Mouse (Mus musculus) forebrain, embryonic 14.5 days (tissue): ENCODE measurements at regions not wholly inside any gene's neighbourhood (a gene's known extent, or its start where the extent isn't known, plus 50 kb on each side); places are given as distances from the start of the nearest gene placed in this dataset.

Source experiments
- ATAC-seq: fragments of 200-750 bp; cut with Nextera tagmentation; 2 replicates; pipeline ENCODE4 v1.8.0; 2017; ENCODE audit warnings: mild to moderate bottlenecking, moderate library complexity
- DNase-seq: peaks from one replicate; pipeline ENCODE4 v3.0.0-alpha.2; 2015; ENCODE audit warnings: low spot score
- H3K27ac ChIP-seq: fragments of 300-500 bp; sonication (generic); 2 replicates; pipeline ENCODE4 v1.5.1; 2014; ENCODE audit warnings: low read depth, mild to moderate bottlenecking, control low read depth, low read length, moderate library complexity
- H3K27me3 ChIP-seq: fragments of 300-500 bp; sonication (generic); replicated peaks from 2 replicates; pipeline ENCODE4 v1.6.1; 2014; ENCODE audit warnings: low read length, control low read depth, mixed read lengths; ENCODE audit not compliant: control insufficient read depth, insufficient read depth
- H3K36me3 ChIP-seq: fragments of 300-500 bp; sonication (generic); 2 replicates; pipeline ENCODE4 v1.6.1; 2014; ENCODE audit warnings: low read length, control low read depth; ENCODE audit not compliant: control insufficient read depth, insufficient read depth
- H3K4me1 ChIP-seq: fragments of 300-500 bp; sonication (generic); 2 replicates; pipeline ENCODE4 v1.6.1; 2014; ENCODE audit warnings: antibody characterized with exemption, low read length, control low read depth; ENCODE audit not compliant: control insufficient read depth, insufficient read depth
- H3K4me2 ChIP-seq: fragments of 300-500 bp; sonication (generic); 2 replicates; pipeline ENCODE4 v1.6.1; 2014; ENCODE audit warnings: mild to moderate bottlenecking, control low read depth, low read length
- H3K4me3 ChIP-seq: fragments of 300-500 bp; sonication (generic); 2 replicates; pipeline ENCODE4 v1.5.1; 2014; ENCODE audit warnings: low read depth, low read length, control low read depth
- H3K9ac ChIP-seq: fragments of 300-500 bp; sonication (generic); 2 replicates; pipeline ENCODE4 v1.6.1; 2014; ENCODE audit warnings: mild to moderate bottlenecking, low read length, control low read depth, moderate library complexity
- H3K9me3 ChIP-seq: fragments of 300-500 bp; sonication (generic); replicated peaks from 2 replicates; pipeline ENCODE4 v1.6.1; 2016; ENCODE audit warnings: low read length, control low read depth, mixed read lengths; ENCODE audit not compliant: control insufficient read depth
- WGBS: fragments of 180-500 bp; shearing (Covaris S2); extraction: QIAGEN DNeasy Blood & Tissue Kit; methylation state at CpG from one replicate; pipeline ENCODE4 v1.1.7; 2014; 5-methylcytosine and 5-hydroxymethylcytosine counted together

DNA sequence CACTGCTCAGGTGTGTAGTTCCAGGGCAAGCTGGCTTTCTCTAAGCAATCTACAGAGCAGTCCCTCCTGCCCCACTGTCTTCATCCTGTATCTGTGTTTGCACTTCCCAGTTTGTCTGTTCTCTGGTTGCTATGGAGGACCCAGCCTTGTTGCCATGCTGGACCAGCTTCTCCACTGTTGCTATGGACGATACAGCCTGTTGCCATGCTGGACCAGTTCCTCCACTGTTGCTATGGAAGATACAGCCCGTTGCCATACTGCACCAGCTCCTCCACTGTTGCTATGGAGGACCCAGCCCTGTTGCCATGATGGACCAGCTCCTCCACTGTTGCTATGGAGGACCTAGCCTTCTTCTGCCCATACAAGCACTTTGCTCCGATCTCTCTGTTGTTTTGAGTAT is 88.8 kb upstream of the Six2 start:
- no peaks in the 10 kb centered on the region for H3K36me3 ChIP-seq
- no peak overlapping the region for H3K27ac ChIP-seq
- peak; percentile 79; the same call in 1 of the 2 replicates for ATAC-seq
- WGBS, result 70% methylated on average over 3 of the region's 3 CpGs
- H3K27me3 ChIP-seq, result no peaks in the 10 kb centered on the region
- H3K4me3 ChIP-seq, result no peak overlapping the region
- DNase-seq, result peak; percentile 66
- H3K4me1 ChIP-seq, result no peaks in the 10 kb centered on the region
- H3K9me3 ChIP-seq, result no peaks in the 10 kb centered on the region
- no peak overlapping the region for H3K9ac ChIP-seq
- H3K4me2 ChIP-seq, result no peak overlapping the region

GRCm38 (mm10) chr17:85768341-85768740 is 80.3 kb upstream of the Six2 start:
- Histone ChIP-seq H3K4me2 (no peak overlapping the region), H3K4me1 (no peaks in the 10 kb centered on the region), H3K27ac (no peak overlapping the region), H3K4me3 (no peak overlapping the region), H3K36me3 (no peaks in the 10 kb centered on the region), H3K27me3 (no peaks in the 10 kb centered on the region), H3K9me3 (no peaks in the 10 kb centered on the region), H3K9ac (no peak overlapping the region)
- 93% methylated on average over 10 of the region's 10 CpGs for WGBS
- ATAC-seq (no peak), DNase-seq (no peak)

DNA sequence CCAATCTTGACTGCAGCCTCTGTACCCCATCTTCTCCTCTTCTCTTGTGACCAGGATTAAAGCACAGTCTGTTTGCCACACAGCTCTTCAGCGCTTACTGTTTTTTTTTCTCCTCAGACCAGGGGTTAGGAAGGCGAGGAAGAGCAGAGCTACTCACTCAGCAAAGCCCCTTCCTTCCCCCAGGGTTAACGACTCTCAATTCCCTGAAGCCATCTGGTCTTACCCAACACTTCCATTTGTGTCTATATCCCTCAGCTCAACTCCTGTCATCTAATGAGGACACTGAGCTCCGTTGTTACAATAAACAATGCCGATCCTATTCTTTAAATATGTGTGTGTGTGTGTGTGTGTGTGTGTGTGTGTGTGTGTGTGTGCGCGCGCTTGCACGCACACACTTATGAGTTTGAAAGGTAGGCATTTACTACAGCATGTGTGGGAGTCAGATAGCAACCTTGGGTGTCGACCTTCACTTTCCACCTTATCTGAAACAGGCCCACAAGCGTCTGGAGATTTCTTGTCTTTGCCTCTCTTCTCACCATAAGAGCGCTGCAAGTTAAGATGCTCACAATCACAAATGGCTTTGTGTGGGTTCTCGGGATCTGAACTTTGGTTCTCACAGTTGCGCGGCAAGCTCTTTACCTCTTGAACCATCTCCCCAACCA is 79.3 kb upstream of the Six2 start:
- Histone ChIP-seq H3K27ac (no peak overlapping the region), H3K4me1 (no peaks in the 10 kb centered on the region), H3K9me3 (no peaks in the 10 kb centered on the region; the same call in 1 of the 2 replicates), H3K9ac (no peak overlapping the region), H3K36me3 (no peaks in the 10 kb centered on the region), H3K4me2 (no peak overlapping the region), H3K27me3 (no peaks in the 10 kb centered on the region), H3K4me3 (no peak overlapping the region)
- ATAC-seq (no peak), DNase-seq (no peak)
- 82% methylated on average over 15 of the region's 15 CpGs for WGBS

GRCm38 (mm10) chr17:85766556-85766955 is 78.5 kb upstream of the Six2 start:
- Histone ChIP-seq H3K9ac (no peak overlapping the region), H3K27me3 (no peaks in the 10 kb centered on the region), H3K4me2 (no peak overlapping the region), H3K27ac (no peak overlapping the region), H3K4me1 (no peaks in the 10 kb centered on the region), H3K36me3 (no peaks in the 10 kb centered on the region), H3K4me3 (no peak overlapping the region), H3K9me3 (no peaks in the 10 kb centered on the region; the same call in 1 of the 2 replicates)
- 8% methylated on average over 5 of the region's 5 CpGs for WGBS
- ATAC-seq (no peak), DNase-seq (no peak)

GRCm38 (mm10) chr17:85758581-85759098 is 70.6 kb upstream of the Six2 start:
- DNase-seq, result peak; percentile 60
- WGBS, result 51% methylated on average over 9 of the region's 9 CpGs

DNA sequence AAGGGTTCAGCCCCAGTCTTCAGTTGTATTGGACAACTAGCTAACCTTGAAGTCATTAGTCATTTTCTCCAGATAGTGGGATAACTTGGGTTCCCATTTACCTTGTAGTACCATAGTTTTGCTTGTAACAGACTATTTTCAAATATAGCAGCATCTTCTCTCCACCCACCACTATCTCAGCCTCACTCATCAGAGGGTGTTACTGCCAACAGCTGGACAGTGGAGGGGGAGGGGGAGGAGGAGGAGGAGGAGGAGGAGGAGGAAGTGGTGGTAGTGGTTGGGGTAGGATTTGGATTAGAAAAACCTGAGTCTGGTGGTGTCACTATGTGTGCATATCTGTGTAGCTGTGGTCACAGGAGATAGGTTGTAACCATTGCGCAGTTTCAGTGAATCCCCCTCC is 69.6 kb upstream of the Six2 start:
- Histone ChIP-seq H3K4me1 (no peaks in the 10 kb centered on the region), H3K9ac (no peak overlapping the region), H3K4me3 (no peak overlapping the region), H3K36me3 (no peaks in the 10 kb centered on the region), H3K27me3 (no peaks in the 10 kb centered on the region), H3K4me2 (no peak overlapping the region), H3K9me3 (no peaks in the 10 kb centered on the region; the same call in 1 of the 2 replicates), H3K27ac (no peak overlapping the region)
- WGBS, result 81% methylated on average over 1 of the region's 1 CpGs
- DNase-seq (no peak), ATAC-seq (no peak)

More at GRCm38 (mm10) chr17:85758581-85759098, 70.6 kb upstream of the Six2 start:
- Histone ChIP-seq H3K27ac (no peak overlapping the region), H3K9me3 (no peaks in the 10 kb centered on the region; the same call in 1 of the 2 replicates), H3K4me1 (no peaks in the 10 kb centered on the region), H3K27me3 (no peaks in the 10 kb centered on the region), H3K4me3 (no peak overlapping the region), H3K36me3 (no peaks in the 10 kb centered on the region), H3K4me2 (no peak overlapping the region), H3K9ac (no peak overlapping the region)
- no peak for ATAC-seq

DNA sequence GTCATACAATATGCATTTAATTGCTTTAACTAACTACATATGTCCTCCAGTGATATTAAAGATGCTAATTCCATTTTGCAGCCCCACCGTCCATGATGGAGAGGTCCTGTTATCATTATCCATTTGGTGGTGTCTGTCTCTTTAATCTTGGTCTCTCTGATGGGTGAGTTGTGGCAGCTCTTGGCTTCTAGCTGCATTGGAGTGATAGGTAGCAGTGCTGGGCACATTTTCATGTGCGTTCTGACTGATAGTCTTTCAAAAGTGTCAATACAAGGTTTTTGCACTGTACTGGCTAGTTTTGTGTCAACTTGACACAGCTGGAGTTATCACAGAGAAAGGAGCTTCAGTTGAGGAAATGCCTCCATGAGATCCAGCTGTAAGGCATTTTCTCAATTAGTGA is 67.5 kb upstream of the Six2 start:
- 84% methylated on average over 2 of the region's 2 CpGs for WGBS
- no peaks in the 10 kb centered on the region for H3K27me3 ChIP-seq
- no peak for ATAC-seq

GRCm38 (mm10) chr17:85748649-85749081 is 60.6 kb upstream of the Six2 start:
- DNase-seq (peak; percentile 41), ATAC-seq (peak; percentile 20; the same call in 1 of the 2 replicates)
- Histone ChIP-seq H3K36me3 (no peaks in the 10 kb centered on the region), H3K4me1 (peaks cover 4% of the 10 kb centered on the region; the same call in 1 of the 2 replicates), H3K4me3 (no peak overlapping the region), H3K4me2 (no peak overlapping the region; the same call in 1 of the 2 replicates), H3K9me3 (no peaks in the 10 kb centered on the region), H3K9ac (no peak overlapping the region), H3K27me3 (no peaks in the 10 kb centered on the region), H3K27ac (no peak overlapping the region)
- 6% methylated on average over 10 of the region's 10 CpGs for WGBS

More for the DNA sequence above, 67.5 kb upstream of the Six2 start:
- no peak overlapping the region for H3K4me3 ChIP-seq
- no peak overlapping the region for H3K4me2 ChIP-seq
- no peaks in the 10 kb centered on the region for H3K4me1 ChIP-seq
- no peak overlapping the region for H3K9ac ChIP-seq
- H3K36me3 ChIP-seq, result no peaks in the 10 kb centered on the region
- H3K9me3 ChIP-seq, result no peaks in the 10 kb centered on the region
- no peak overlapping the region for H3K27ac ChIP-seq
- DNase-seq, result no peak

DNA sequence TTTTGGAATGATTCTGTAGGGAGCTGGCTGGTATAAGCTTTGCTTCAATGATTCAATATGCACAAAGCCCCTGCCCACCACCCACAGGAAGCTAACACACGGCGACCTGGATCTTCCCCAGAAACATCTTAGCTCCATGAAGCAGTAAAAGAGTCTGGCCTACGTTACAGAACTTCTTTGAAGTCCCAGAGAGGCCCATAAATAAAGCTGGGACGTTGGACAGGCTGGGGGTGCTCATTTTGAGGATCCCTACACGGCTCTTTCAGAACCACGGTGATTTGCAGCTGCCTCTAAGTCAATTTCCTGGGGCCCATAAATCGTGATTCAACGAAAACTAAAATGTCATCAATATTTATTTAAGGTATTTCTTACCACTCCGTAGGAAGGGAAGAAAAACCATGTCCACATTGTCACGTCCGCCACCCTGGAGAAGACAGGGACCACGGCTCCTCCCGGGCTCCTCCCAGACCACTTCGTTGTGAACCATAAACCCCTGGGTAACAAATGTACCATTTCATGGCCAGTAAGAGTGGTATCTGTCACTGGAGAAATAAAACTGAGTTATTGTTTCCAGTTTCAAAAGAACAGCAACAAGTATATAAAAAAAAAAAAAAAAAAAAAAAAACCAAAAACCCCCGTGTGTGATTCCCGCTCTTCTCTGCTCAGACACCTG is 60.0 kb upstream of the Six2 start:
- Histone ChIP-seq H3K4me3 (no peak overlapping the region), H3K9me3 (no peaks in the 10 kb centered on the region), H3K4me2 (no peak overlapping the region; the same call in 1 of the 2 replicates), H3K9ac (no peak overlapping the region), H3K27me3 (no peaks in the 10 kb centered on the region), H3K36me3 (no peaks in the 10 kb centered on the region), H3K27ac (no peak overlapping the region), H3K4me1 (peaks cover 4% of the 10 kb centered on the region; the same call in 1 of the 2 replicates)
- no peak for DNase-seq
- ATAC-seq, result no peak
- WGBS, result 72% methylated on average over 16 of the region's 16 CpGs
